Comparison of ENCODE assay signal across 8 mouse cellular contexts in the genomic region with DNA sequence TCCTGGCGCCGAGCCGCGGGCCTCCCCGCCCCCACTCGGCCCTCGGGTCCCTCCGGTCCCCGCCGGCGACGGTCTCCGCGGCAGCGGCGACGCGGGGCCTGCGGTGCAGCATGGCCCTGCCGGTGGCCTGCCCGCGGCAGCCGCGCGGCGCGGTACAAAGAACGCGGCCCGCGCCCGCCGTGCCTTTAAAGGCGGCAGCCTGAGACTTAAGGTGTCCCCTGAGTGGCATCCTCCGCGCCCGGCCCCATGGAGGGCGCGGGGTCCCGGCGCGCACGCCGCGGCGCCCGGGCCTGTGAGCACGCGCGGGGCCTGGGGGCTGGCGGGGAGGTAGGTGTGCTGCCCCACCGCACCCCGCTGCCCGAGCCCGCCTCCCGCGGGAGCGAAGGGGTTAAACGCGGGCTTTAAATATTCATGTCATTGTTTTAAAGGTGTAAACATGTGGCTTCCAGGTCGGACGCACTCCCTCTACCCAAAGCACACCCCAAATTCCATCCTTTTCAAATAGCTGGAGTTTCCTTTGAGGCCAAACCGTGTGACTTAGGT. TPM values are rescaled to one million over a fixed set of nuclear protein-coding genes. Genes with fewer than 3 reads are reported as not detected.
DNase-seq lines count a peak whose midpoint lies in the region; ATAC-seq and TF ChIP-seq lines count a peak whose summit lies in the region.

No protein-coding gene starts in this region.

- DNase-seq in ZHBTc4 (ENCODE audit: low read depth, low spot score): peak; percentile 87
- peak; percentile 86 for DNase-seq in embryonic facial prominence, embryonic 10.5 days (ENCODE audit: low spot score)
- DNase-seq in heart, adult 2 months: peak in 1 of 2 experiments; percentile 88
- DNase-seq in kidney, adult 8-10 months: peak; percentile 55 to 69
- peak; percentile 43 for DNase-seq in liver, embryonic 13.5 days
- peak; percentile 26 to 51 for DNase-seq in natural killer cell, adult 2 months (ENCODE audit: low spot score in 2 of 2)
- peak; percentile 60 for DNase-seq in thymus, adult 2 months

- peaks cover 55% of the 10 kb centered on the region for H3K79me2 ChIP-seq in C2C12 (ENCODE audit: control insufficient read depth, insufficient read depth)
- 0 out of 2 replicates have a peak, but pooled peaks cover 3% of the 10 kb centered on the region for H3K79me2 ChIP-seq in heart, adult 2 months (replicated peaks; ENCODE audit: control insufficient read depth, insufficient read depth, low read length)

- no peak for TF ChIP-seq EP300 in heart, adult 2 months (IDR thresholded peaks at IDR 0.05; ENCODE audit: insufficient read depth, low read depth, low read length)

- H3K79me3 ChIP-seq in C2C12 (ENCODE audit: low read depth): peaks cover 43% of the 10 kb centered on the region

- peak; percentile 69 for ATAC-seq in liver, embryonic 13.5 days (ENCODE audit: low read depth)

- intact Hi-C loops in heart, adult 2 months (cut with DNase I): loop anchor here (1.0 to 5.0 kb wide), 2 partner anchors 35 to 165 kb away; a partner anchor contains a TSS

- no peak for TF ChIP-seq POLR2A in heart, adult 2 months (IDR thresholded peaks at IDR 0.05; ENCODE audit: insufficient read depth, low read depth, low read length)
- TF ChIP-seq POLR2A in thymus, adult 2 months (IDR thresholded peaks at IDR 0.05; ENCODE audit: control insufficient read depth, extremely low read depth, insufficient read depth, low read length, poor library complexity): 0 out of 2 replicates have a peak, but pooled peaks have one; percentile 13

- H3K4me2 ChIP-seq in liver, embryonic 13.5 days: peak overlapping the region; percentile 91

- WGBS in embryonic facial prominence, embryonic 10.5 days: 2% methylated on average over 63 of the region's 63 CpGs
- under 1% methylated on average over 63 of the region's 63 CpGs for WGBS in heart, adult 2 months
- under 1% methylated on average over 52 of the region's 63 CpGs for WGBS in liver, embryonic 13.5 days (ENCODE audit: insufficient replicate concordance)
- WGBS in thymus, adult 2 months: under 1% methylated on average over 61 of the region's 63 CpGs

- peaks cover 24% of the 10 kb centered on the region for H3K4me1 ChIP-seq in embryonic facial prominence, embryonic 10.5 days
- H3K4me1 ChIP-seq in heart, adult 2 months (ENCODE audit: control insufficient read depth, insufficient read depth, low read length): no peaks in the 10 kb centered on the region; the same call in 1 of the 2 replicates
- peaks cover 30% of the 10 kb centered on the region for H3K4me1 ChIP-seq in liver, embryonic 13.5 days (replicated peaks)
- H3K4me1 ChIP-seq in thymus, adult 2 months (replicated peaks; ENCODE audit: control insufficient read depth, insufficient read depth, low read length): peaks cover 3% of the 10 kb centered on the region; the same call in 1 of the 2 replicates

- H3K9ac ChIP-seq in heart, adult 2 months (ENCODE audit: low read depth, low read length): peak overlapping the region; percentile 96
- H3K9ac ChIP-seq in liver, embryonic 13.5 days: peak overlapping the region; percentile 97

- no peaks in the 10 kb centered on the region for H3K9me3 ChIP-seq in embryonic facial prominence, embryonic 10.5 days
- H3K9me3 ChIP-seq in liver, embryonic 13.5 days (replicated peaks): no peaks in the 10 kb centered on the region

- peak overlapping the region; percentile 100 for H3K27ac ChIP-seq in embryonic facial prominence, embryonic 10.5 days (replicated peaks)
- H3K27ac ChIP-seq in heart, adult 2 months: peak overlapping the region; percentile 98
- peak overlapping the region; percentile 93 for H3K27ac ChIP-seq in liver, embryonic 13.5 days
- 0 out of 2 replicates have a peak overlapping the region, but pooled peaks have one; percentile 47 for H3K27ac ChIP-seq in thymus, adult 2 months (ENCODE audit: control insufficient read depth, insufficient read depth, low read length)

- peak overlapping the region; percentile 98 for H3ac ChIP-seq in C2C12 (ENCODE audit: control insufficient read depth, insufficient read length, low read depth)

- no peak for TF ChIP-seq CTCF in C2C12 (IDR thresholded peaks at IDR 0.05; ENCODE audit: control insufficient read depth, insufficient read depth, insufficient read length)
- TF ChIP-seq CTCF in heart, adult 2 months (IDR thresholded peaks at IDR 0.05): no peak
- no peak for TF ChIP-seq CTCF in thymus, adult 2 months (IDR thresholded peaks at IDR 0.05; ENCODE audit: borderline replicate concordance, control insufficient read depth, extremely low read depth, insufficient read depth, low read length, poor library complexity)

- peaks cover 34% of the 10 kb centered on the region for H3K36me3 ChIP-seq in C2C12 (ENCODE audit: control insufficient read depth, insufficient read depth)
- H3K36me3 ChIP-seq in embryonic facial prominence, embryonic 10.5 days (replicated peaks): peaks cover 37% of the 10 kb centered on the region
- H3K36me3 ChIP-seq in heart, adult 2 months (ENCODE audit: control insufficient read depth, insufficient read depth, low read length): no peaks in the 10 kb centered on the region
- peaks cover 30% of the 10 kb centered on the region for H3K36me3 ChIP-seq in liver, embryonic 13.5 days
- H3K36me3 ChIP-seq in thymus, adult 2 months (ENCODE audit: control insufficient read depth, insufficient read depth, low read length): peaks cover 14% of the 10 kb centered on the region

- H3K4me3 ChIP-seq in C2C12 (ENCODE audit: insufficient read depth, poor library complexity, severe bottlenecking): peak overlapping the region; percentile 85
- H3K4me3 ChIP-seq in embryonic facial prominence, embryonic 10.5 days: peak overlapping the region; percentile 91
- H3K4me3 ChIP-seq in heart, adult 2 months: peak overlapping the region; percentile 88
- H3K4me3 ChIP-seq in liver, embryonic 13.5 days (replicated peaks): peak overlapping the region; percentile 93
- peak overlapping the region; percentile 97 for H3K4me3 ChIP-seq in thymus, adult 2 months (ENCODE audit: control insufficient read depth, insufficient read depth, low read length)

- H3K27me3 ChIP-seq in C2C12 (ENCODE audit: control insufficient read depth, insufficient read depth, insufficient read length): no peaks in the 10 kb centered on the region
- H3K27me3 ChIP-seq in embryonic facial prominence, embryonic 10.5 days (replicated peaks; ENCODE audit: low read depth, poor library complexity, severe bottlenecking): no peaks in the 10 kb centered on the region
- H3K27me3 ChIP-seq in heart, adult 2 months (ENCODE audit: control insufficient read depth, insufficient read depth, low read length): no peaks in the 10 kb centered on the region
- H3K27me3 ChIP-seq in liver, embryonic 13.5 days: peaks cover 21% of the 10 kb centered on the region
- H3K27me3 ChIP-seq in thymus, adult 2 months (ENCODE audit: control insufficient read depth, insufficient read depth, low read length): no peaks in the 10 kb centered on the region

TF ChIP-seq in C2C12, 6 proteins besides CTCF, POLR2A, EP300 and RAD21:
- no peak for TF ChIP-seq USF1 (IDR thresholded peaks at IDR 0.05; ENCODE audit: low read depth)
- peak; percentile 18 for TF ChIP-seq MAX (IDR thresholded peaks at IDR 0.05)
- no peak for TF ChIP-seq MYOG (IDR thresholded peaks at IDR 0.05; ENCODE audit: control insufficient read depth, extremely low read depth, insufficient read length)
- no peak for TF ChIP-seq MYOD1 (IDR thresholded peaks at IDR 0.05; ENCODE audit: control insufficient read depth, insufficient read length, low read depth)
- TF ChIP-seq CEBPB (IDR thresholded peaks at IDR 0.05; ENCODE audit: low read depth): no peak
- no peak for TF ChIP-seq FOSL1 (IDR thresholded peaks at IDR 0.05; ENCODE audit: insufficient read depth, low read length, poor library complexity, severe bottlenecking)

RNA-seq across cellular contexts. Expression of a gene that starts 1.0 kb away (rescaled TPM):
- polyA plus RNA-seq in C2C12 (2012; fragmentation: generic; extraction: Trizol): 27.4 TPM
- polyA plus RNA-seq in embryonic facial prominence, embryonic 10.5 days (2016; fragmentation: Nextera tagmentation; extraction: Ambion mirVana): 124 and 130 TPM in 2 replicates
- 10 to 100 TPM; 12.2 to 12.8 TPM for total RNA-seq in heart, adult 2 months (2021)
- 8.6 and 14.6 TPM in 2 replicates for polyA plus RNA-seq in heart, adult 2 months (2012; rRNA removed)
- 33.2 and 39.6 TPM in 2 replicates for polyA plus RNA-seq in liver, embryonic 13.5 days (2015; fragmentation: Nextera tagmentation; extraction: Ambion mirVana)
- polyA plus RNA-seq in thymus, adult 2 months (2012; rRNA removed): 34.4 and 38.0 TPM in 2 replicates

RNA-seq across cellular contexts. Expression of a gene that starts 36.5 kb away (rescaled TPM):
- polyA plus RNA-seq in C2C12 (2012; fragmentation: generic; extraction: Trizol): 5.9 TPM
- polyA plus RNA-seq in embryonic facial prominence, embryonic 10.5 days (2016; fragmentation: Nextera tagmentation; extraction: Ambion mirVana): 34.2 and 38.1 TPM in 2 replicates
- total RNA-seq in heart, adult 2 months (2021): 100 to 1,000 TPM; 743 to 904 TPM
- 620 and 892 TPM in 2 replicates for polyA plus RNA-seq in heart, adult 2 months (2012; rRNA removed)
- polyA plus RNA-seq in liver, embryonic 13.5 days (2015; fragmentation: Nextera tagmentation; extraction: Ambion mirVana): 47.6 and 61.5 TPM in 2 replicates
- polyA plus RNA-seq in thymus, adult 2 months (2012; rRNA removed): 25.6 and 39.1 TPM in 2 replicates

Comparison
In these comparisons a context has a peak if more than half of its experiments do, and no peak if none do; other contexts are left out.
1. H3K27ac ChIP-seq: peak in every context shown above with its lines; median percentile 100 in embryonic facial prominence, embryonic 10.5 days; 98 in heart, adult 2 months; 93 in liver, embryonic 13.5 days; 47 in thymus, adult 2 months.